Mouse (Mus musculus): ENCODE measurements at regions not wholly inside any gene's neighbourhood (a gene's known extent, or its start where the extent isn't known, plus 50 kb on each side); places are given as distances from the start of the nearest gene placed in this dataset.
A peak's percentile ranks its signal among the peaks of the same experiment; 100 is the strongest.

- WGBS: 62% methylated on average over 5 of the region's 5 CpGs
Observed at GRCm38 (mm10) chr17:64229225-64229976, 102.3 kb downstream of the Pja2 start.

DNA sequence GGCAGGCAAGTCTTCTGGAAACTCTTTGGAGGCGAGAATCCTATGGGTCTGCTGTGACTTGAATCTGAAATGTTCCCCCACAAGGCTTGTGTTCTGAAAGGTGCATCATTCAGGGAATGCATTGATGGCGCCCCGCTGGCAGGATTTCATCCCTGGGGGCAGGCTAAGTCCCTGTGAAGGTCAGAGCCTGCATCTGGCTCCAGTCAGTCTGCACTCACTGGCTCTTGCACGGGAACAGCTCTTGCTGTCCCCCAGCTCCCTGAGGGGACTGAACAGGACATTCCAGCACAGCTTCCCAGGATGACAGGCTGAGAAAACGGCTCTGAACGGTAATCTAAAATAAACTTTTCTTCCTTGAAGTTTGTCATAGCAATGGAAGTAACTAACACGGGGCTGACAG, 117.1 kb downstream of the Pja2 start:
- 12% methylated on average over 7 of the region's 7 CpGs for WGBS
- no peak for ATAC-seq (ENCODE audit: insufficient number of reproducible peaks, low FRiP score, low TSS enrichment, low read depth)
- no peaks in the 10 kb centered on the region for H3K9me3 ChIP-seq (replicated peaks)
- H3K4me3 ChIP-seq (replicated peaks): no peak overlapping the region
- no peak overlapping the region for H3K4me2 ChIP-seq (replicated peaks)
- H3K27me3 ChIP-seq: no peaks in the 10 kb centered on the region
- 0 out of 2 replicates have a peak, but pooled peaks cover 3% of the 10 kb centered on the region for H3K4me1 ChIP-seq
- no peaks in the 10 kb centered on the region for H3K36me3 ChIP-seq
- no peak overlapping the region for H3K27ac ChIP-seq (replicated peaks)
- H3K9ac ChIP-seq: no peak overlapping the region

More at GRCm38 (mm10) chr17:64229225-64229976, 102.3 kb downstream of the Pja2 start:
- Histone ChIP-seq H3K9me3 (replicated peaks) (no peaks in the 10 kb centered on the region), H3K4me3 (replicated peaks) (no peak overlapping the region), H3K9ac (no peak overlapping the region), H3K36me3 (no peaks in the 10 kb centered on the region), H3K27ac (replicated peaks) (no peak overlapping the region), H3K4me1 (no peaks in the 10 kb centered on the region), H3K4me2 (replicated peaks) (no peak overlapping the region), H3K27me3 (no peaks in the 10 kb centered on the region)
- no peak for ATAC-seq (ENCODE audit: insufficient number of reproducible peaks, low FRiP score, low TSS enrichment, low read depth)

- no peak overlapping the region for H3K4me3 ChIP-seq (replicated peaks)
- 82% methylated on average over 4 of the region's 4 CpGs for WGBS
Observed at GRCm38 (mm10) chr17:64213251-64213650, 118.5 kb downstream of the Pja2 start.

DNA sequence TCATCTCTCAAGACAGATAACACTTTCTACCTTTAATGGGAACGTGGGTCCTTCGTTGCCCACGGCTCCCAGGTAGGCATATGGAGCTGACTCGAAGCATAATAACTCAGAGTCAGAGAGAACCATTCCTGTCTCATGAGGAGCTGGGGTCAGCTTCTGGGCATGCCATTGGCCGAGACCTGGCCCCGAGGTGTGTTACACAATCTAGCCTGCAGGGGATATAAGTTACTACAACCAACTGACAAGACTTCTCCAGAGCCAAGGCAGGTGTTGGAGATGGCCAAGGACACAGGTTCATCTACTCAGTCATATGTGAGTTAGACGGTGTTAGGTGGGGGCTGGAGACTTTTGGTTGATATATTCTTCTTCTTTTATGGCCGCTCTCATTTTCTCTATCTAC, 120.4 kb downstream of the Pja2 start:
- Histone ChIP-seq H3K4me3 (replicated peaks) (no peak overlapping the region), H3K27ac (replicated peaks) (no peak overlapping the region), H3K9ac (no peak overlapping the region), H3K9me3 (replicated peaks) (no peaks in the 10 kb centered on the region), H3K4me1 (peaks cover 4% of the 10 kb centered on the region; the same call in 1 of the 2 replicates), H3K4me2 (replicated peaks) (no peak overlapping the region), H3K27me3 (no peaks in the 10 kb centered on the region), H3K36me3 (no peaks in the 10 kb centered on the region)
- no peak for ATAC-seq (ENCODE audit: insufficient number of reproducible peaks, low FRiP score, low TSS enrichment, low read depth)
- WGBS: 93% methylated on average over 8 of the region's 8 CpGs

More at GRCm38 (mm10) chr17:64213251-64213650, 118.5 kb downstream of the Pja2 start:
- no peak overlapping the region for H3K4me2 ChIP-seq (replicated peaks)
- no peaks in the 10 kb centered on the region for H3K27me3 ChIP-seq
- H3K9me3 ChIP-seq (replicated peaks): no peaks in the 10 kb centered on the region
- H3K9ac ChIP-seq: no peak overlapping the region
- H3K4me1 ChIP-seq: 0 out of 2 replicates have a peak, but pooled peaks cover 3% of the 10 kb centered on the region
- H3K27ac ChIP-seq (replicated peaks): no peak overlapping the region
- ATAC-seq (ENCODE audit: insufficient number of reproducible peaks, low FRiP score, low TSS enrichment, low read depth): no peak
- H3K36me3 ChIP-seq: no peaks in the 10 kb centered on the region

DNA sequence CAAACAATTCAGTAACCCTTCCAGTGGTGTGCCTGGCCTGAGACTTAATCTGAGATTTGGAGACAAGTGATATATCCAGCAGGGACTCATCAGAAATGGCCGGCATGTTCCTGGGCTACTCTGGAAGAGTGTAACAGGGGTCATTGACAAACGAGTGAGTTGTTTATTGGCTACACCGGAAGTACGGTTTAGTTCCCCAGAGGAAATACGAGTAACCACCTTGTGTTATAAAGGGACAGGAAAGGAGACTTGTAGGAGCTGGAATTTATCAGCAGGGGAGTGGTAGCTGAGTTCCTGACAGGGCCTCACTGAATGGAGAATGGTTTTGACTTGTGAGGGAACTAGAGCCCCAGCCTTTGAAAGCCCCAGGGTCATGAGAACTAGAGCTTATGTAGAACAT, 121.3 kb downstream of the Pja2 start:
- H3K9ac ChIP-seq: no peak overlapping the region
- H3K27ac ChIP-seq (replicated peaks): no peak overlapping the region
- no peaks in the 10 kb centered on the region for H3K27me3 ChIP-seq
- no peak overlapping the region for H3K4me3 ChIP-seq (replicated peaks)
- 54% methylated on average over 5 of the region's 5 CpGs for WGBS
- no peak for ATAC-seq (ENCODE audit: insufficient number of reproducible peaks, low FRiP score, low TSS enrichment, low read depth)
- H3K4me1 ChIP-seq: peaks cover 12% of the 10 kb centered on the region
- H3K9me3 ChIP-seq (replicated peaks): no peaks in the 10 kb centered on the region
- H3K4me2 ChIP-seq (replicated peaks): no peak overlapping the region
- H3K36me3 ChIP-seq: no peaks in the 10 kb centered on the region

DNA sequence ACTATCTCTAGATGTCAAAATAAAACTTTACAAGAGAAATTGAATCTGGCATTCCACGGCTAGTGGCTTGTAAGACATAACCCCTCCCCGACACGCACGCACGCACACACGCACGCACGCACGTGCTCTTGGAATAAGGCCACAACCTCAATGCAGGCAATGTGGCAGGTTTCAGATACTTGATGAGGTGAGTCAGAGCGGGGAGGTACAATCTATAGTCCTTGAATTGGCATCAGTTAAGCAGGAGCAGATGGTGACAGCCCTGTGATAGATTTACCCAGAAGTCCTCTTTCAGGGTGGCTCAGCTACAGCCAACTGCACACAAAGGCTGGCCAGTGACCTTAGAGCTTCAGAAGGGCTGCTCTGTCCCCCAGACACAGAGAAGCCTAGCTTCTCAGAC, 122.1 kb downstream of the Pja2 start:
- 69% methylated on average over 10 of the region's 10 CpGs for WGBS
- Histone ChIP-seq H3K36me3 (no peaks in the 10 kb centered on the region), H3K4me3 (replicated peaks) (no peak overlapping the region), H3K27me3 (no peaks in the 10 kb centered on the region), H3K9ac (no peak overlapping the region), H3K9me3 (replicated peaks) (no peaks in the 10 kb centered on the region), H3K4me2 (replicated peaks) (no peak overlapping the region), H3K4me1 (peaks cover 16% of the 10 kb centered on the region), H3K27ac (replicated peaks) (no peak overlapping the region)
- ATAC-seq (ENCODE audit: insufficient number of reproducible peaks, low FRiP score, low TSS enrichment, low read depth): no peak

GRCm38 (mm10) chr17:64208152-64208855, 123.4 kb downstream of the Pja2 start:
- Histone ChIP-seq H3K4me2 (replicated peaks) (no peak overlapping the region), H3K4me1 (peaks cover 14% of the 10 kb centered on the region), H3K36me3 (no peaks in the 10 kb centered on the region), H3K27me3 (no peaks in the 10 kb centered on the region), H3K9me3 (replicated peaks) (no peaks in the 10 kb centered on the region), H3K27ac (replicated peaks) (no peak overlapping the region), H3K9ac (no peak overlapping the region), H3K4me3 (replicated peaks) (no peak overlapping the region)
- 56% methylated on average over 13 of the region's 13 CpGs for WGBS
- no peak for ATAC-seq (ENCODE audit: insufficient number of reproducible peaks, low FRiP score, low TSS enrichment, low read depth)

GRCm38 (mm10) chr17:64206196-64206718, 125.5 kb downstream of the Pja2 start:
- 29% methylated on average over 14 of the region's 14 CpGs for WGBS
- ATAC-seq (ENCODE audit: insufficient number of reproducible peaks, low FRiP score, low TSS enrichment, low read depth): no peak
- Histone ChIP-seq H3K4me2 (replicated peaks) (0 out of 2 replicates have a peak overlapping the region, but pooled peaks have one; percentile 9), H3K9me3 (replicated peaks) (no peaks in the 10 kb centered on the region), H3K27ac (replicated peaks) (no peak overlapping the region), H3K4me3 (replicated peaks) (peak overlapping the region; percentile 2; the same call in 1 of the 2 replicates), H3K36me3 (no peaks in the 10 kb centered on the region), H3K9ac (no peak overlapping the region), H3K27me3 (no peaks in the 10 kb centered on the region), H3K4me1 (peaks cover 14% of the 10 kb centered on the region)

DNA sequence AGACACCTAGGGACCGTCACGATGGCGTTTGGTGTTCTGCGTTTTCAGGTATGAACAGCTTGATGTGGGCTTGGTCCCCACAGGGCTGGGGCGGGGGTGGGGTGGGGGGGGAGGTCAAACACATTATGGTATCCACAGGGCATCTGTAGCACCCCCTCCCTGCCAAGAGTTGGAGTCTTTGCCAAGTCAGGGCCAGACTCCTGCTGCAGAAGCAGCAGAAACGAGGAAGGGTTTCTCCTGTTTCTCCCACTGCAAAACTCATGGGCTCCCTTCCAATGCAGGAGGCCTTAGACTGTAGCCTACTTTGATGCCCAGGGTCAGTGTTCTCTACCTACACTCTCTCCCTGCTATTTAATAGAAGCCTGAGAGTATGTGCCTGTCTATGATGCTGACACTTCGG, 128.1 kb downstream of the Pja2 start:
- no peak overlapping the region for H3K4me3 ChIP-seq (replicated peaks)
- H3K36me3 ChIP-seq: no peaks in the 10 kb centered on the region
- no peak for ATAC-seq (ENCODE audit: insufficient number of reproducible peaks, low FRiP score, low TSS enrichment, low read depth)
- no peaks in the 10 kb centered on the region for H3K27me3 ChIP-seq
- H3K9me3 ChIP-seq (replicated peaks): no peaks in the 10 kb centered on the region
- no peak overlapping the region for H3K27ac ChIP-seq (replicated peaks)
- no peak overlapping the region for H3K4me2 ChIP-seq (replicated peaks)
- H3K9ac ChIP-seq: no peak overlapping the region
- WGBS: 68% methylated on average over 7 of the region's 7 CpGs
- peaks cover 14% of the 10 kb centered on the region for H3K4me1 ChIP-seq

GRCm38 (mm10) chr17:64202248-64202647, 129.5 kb downstream of the Pja2 start:
- no peak overlapping the region for H3K4me3 ChIP-seq (replicated peaks)
- H3K4me1 ChIP-seq: peaks cover 14% of the 10 kb centered on the region
- no peaks in the 10 kb centered on the region for H3K9me3 ChIP-seq (replicated peaks)
- no peak overlapping the region for H3K4me2 ChIP-seq (replicated peaks)
- H3K27ac ChIP-seq (replicated peaks): no peak overlapping the region
- no peak overlapping the region for H3K9ac ChIP-seq
- no peak for ATAC-seq (ENCODE audit: insufficient number of reproducible peaks, low FRiP score, low TSS enrichment, low read depth)
- no peaks in the 10 kb centered on the region for H3K36me3 ChIP-seq
- 87% methylated on average over 6 of the region's 6 CpGs for WGBS
- no peaks in the 10 kb centered on the region for H3K27me3 ChIP-seq

DNA sequence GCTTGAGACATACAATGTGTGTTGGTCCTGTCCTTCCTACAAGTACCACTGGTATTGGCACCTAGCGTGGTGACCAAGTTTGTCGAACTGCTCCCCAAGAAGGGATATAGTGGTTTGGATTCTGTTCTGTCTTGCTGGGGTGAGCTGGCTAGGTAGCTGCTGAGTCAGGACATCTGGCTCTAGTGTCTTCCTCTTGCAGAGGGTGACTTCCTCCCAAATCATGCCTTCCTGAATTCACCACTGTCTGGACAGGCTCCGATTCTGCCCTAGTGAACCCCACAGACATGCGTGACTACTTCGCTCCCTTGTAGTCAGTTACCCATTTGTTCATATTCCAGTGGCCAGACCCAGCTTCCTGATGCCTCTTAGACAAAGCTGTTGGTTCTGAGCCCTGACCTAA, 130.1 kb downstream of the Pja2 start:
- Histone ChIP-seq H3K36me3 (no peaks in the 10 kb centered on the region), H3K4me1 (peaks cover 14% of the 10 kb centered on the region), H3K27ac (replicated peaks) (no peak overlapping the region), H3K4me2 (replicated peaks) (no peak overlapping the region), H3K4me3 (replicated peaks) (no peak overlapping the region), H3K27me3 (no peaks in the 10 kb centered on the region), H3K9me3 (replicated peaks) (no peaks in the 10 kb centered on the region), H3K9ac (no peak overlapping the region)
- no peak for ATAC-seq (ENCODE audit: insufficient number of reproducible peaks, low FRiP score, low TSS enrichment, low read depth)
- WGBS: 96% methylated on average over 5 of the region's 5 CpGs

Data from embryonic facial prominence, embryonic 15.5 days (tissue).